ENCODE assay signal across 7 mouse cellular contexts in genomic region chr9:29220493-29220892, GRCm38 (mm10).
DNase-seq lines count a peak whose midpoint lies in the region; ATAC-seq and TF ChIP-seq lines count a peak whose summit lies in the region.

No protein-coding gene starts in this region.

- H3K4me2 ChIP-seq in kidney, embryonic 15.5 days = no peak overlapping the region

- ATAC-seq in kidney, embryonic 15.5 days (replicated peaks; ENCODE audit: low FRiP score) = no peak

- no peak overlapping the region for H3K4me3 ChIP-seq in kidney, embryonic 15.5 days (replicated peaks)
- H3K4me3 ChIP-seq in lung, adult 2 months (replicated peaks; ENCODE audit: extremely low read depth, low read depth, low read length) = no peak overlapping the region

- DNase-seq in kidney, adult 8-10 months = peak; percentile 5 to 6
- DNase-seq in cerebellum, adult 9-11 months = peak; percentile 99
- DNase-seq in gastrocnemius, postnatal 10 days = peak; percentile 7
- peak; percentile 56 for DNase-seq in retina, adult 2 months (ENCODE audit: low read depth, low spot score)
- no peak for DNase-seq in lung, adult 2 months
- no peak for DNase-seq in urinary bladder, postnatal 10 days (ENCODE audit: low spot score)

- H3K27ac ChIP-seq in kidney, embryonic 15.5 days = no peak overlapping the region

- no peaks in the 10 kb centered on the region for H3K9me3 ChIP-seq in kidney, embryonic 15.5 days (replicated peaks)

- no peak for TF ChIP-seq POLR2A in lung, adult 2 months (IDR thresholded peaks at IDR 0.05; ENCODE audit: borderline replicate concordance, extremely low read depth, low read depth, low read length)

- H3K27me3 ChIP-seq in kidney, embryonic 15.5 days = no peaks in the 10 kb centered on the region

- no peak overlapping the region for H3K9ac ChIP-seq in kidney, embryonic 15.5 days

- 25% methylated on average over 11 of the region's 11 CpGs for WGBS in kidney, embryonic 15.5 days
- WGBS in lung, adult 2 months = 39% methylated on average over 11 of the region's 11 CpGs

- 0 out of 2 replicates have a peak, but pooled peaks cover 4% of the 10 kb centered on the region for H3K4me1 ChIP-seq in kidney, embryonic 15.5 days
- H3K4me1 ChIP-seq in lung, adult 2 months (ENCODE audit: control insufficient read depth, insufficient read depth, low read length) = no peaks in the 10 kb centered on the region

- no peak for TF ChIP-seq CTCF in lung, adult 2 months (IDR thresholded peaks at IDR 0.05; ENCODE audit: insufficient read depth, low read length)

- H3K36me3 ChIP-seq in kidney, embryonic 15.5 days = no peaks in the 10 kb centered on the region

Comparison
In these comparisons a context has a peak if more than half of its experiments do, and no peak if none do; other contexts are left out.
1. DNase-seq: peak in kidney, adult 8-10 months (2 of 2), cerebellum, adult 9-11 months (single experiment), gastrocnemius, postnatal 10 days (single experiment) and retina, adult 2 months (single experiment); none in lung, adult 2 months (single experiment) and urinary bladder, postnatal 10 days (single experiment).